Mouse (Mus musculus) spleen, postnatal 36 days (tissue): ENCODE measurements around the gene Gnai1.
"Not testable (repeated sequence)": the region's sequence is repeated elsewhere in the genome, so short reads cannot be mapped to it uniquely, and the experiment has no call there.

Experiments
- DNase-seq, 2 experiments: peaks; one replicate each; pipeline ENCODE4 v3.0.0; 2022; ENCODE audit warnings: low spot score in 2 of 2, mixed read lengths in 1 of 2

Gnai1 gene

DNA sequence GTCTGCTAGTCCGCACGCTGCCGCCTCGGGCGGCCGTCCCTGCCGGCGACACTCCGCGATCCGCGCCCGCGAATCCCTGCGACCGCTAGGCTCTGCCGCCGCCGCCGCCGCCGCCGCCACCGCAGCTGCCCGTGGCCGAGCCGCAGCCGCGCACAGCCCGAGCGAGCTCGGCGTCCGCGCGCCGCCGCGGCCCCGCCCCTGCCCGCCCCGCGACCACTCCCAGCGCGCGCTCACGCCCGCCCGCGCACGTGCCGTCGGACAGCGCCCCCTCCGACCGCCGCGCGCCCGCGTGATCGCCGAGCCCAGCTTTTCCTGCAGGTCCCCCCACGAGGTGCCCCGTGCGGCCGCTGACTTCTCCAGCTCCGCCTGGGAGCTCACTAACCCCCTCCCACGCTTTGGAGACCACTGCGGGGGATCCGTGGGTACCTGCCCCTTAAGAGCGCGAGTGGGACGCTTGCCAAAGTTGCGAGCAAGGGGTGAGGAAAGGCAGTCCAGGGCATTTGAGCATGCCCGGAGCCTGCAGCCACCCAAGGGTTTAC lies at the start of gene Gnai1:
TSS of gene Gnai1 (minus strand) at position 75 of the 539 bp plus-strand sequence.
- no peak for DNase-seq

DNA sequence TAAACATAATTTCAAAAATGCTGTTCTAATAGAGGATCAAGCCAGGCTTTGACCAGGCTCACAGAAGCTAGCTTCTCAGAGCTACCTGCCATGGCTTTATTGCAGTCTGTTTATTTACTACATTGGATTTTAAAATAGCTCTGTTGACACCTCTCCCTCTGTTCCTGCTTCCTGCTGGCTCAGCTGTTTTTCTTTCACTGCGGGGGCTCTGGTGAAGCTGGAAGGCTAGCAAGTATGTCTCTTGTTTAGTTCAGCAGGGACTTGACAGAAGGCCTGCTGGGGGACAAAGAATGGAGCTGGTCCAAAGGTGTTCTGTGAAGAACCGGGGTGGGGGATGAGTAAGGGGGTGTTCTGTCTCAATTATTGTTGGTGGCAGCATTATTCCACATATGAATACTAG lies 7.7 kb upstream of the Gnai1 start:
- DNase-seq = no peak

DNA sequence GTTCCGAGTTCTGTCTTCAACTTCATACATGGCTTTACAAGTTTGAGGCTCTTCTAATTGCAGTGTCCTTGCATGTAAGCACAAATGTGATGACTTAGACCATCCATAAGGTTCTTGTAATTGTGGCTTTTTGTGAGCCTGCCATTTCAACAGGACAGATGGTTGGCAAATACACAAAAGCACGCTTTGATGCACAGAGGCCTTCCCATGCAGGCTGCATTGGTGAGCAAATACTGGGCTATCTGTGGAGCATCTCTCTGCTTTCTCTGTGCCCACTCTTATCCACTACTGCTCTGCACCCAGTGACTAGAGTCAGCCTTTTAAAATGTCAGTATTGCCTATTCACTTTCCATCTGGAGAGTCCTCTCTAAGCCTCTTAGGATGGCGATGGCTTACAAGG lies 5.3 kb upstream of the Gnai1 start:
- DNase-seq = no peak

DNA sequence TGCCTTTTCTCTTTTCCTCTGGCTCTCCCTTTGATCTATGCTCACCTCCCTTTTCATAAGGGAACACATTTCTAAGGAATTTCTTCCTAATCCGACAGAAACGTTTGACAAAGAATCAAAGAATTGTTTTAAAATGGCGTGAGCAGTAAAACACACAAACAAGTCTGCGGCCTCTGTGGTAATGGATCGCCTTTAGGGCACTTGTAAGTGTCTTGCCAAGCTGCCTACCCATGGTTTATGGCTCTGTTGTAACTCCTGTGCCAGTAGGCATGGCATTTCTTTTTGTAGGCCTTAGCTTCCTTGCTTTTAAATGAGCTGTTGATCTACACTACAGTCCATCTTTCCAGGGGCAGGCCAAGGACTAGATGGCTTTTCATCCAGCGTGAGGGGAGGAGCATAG lies 801 bp upstream of the Gnai1 start:
- no peak for DNase-seq

DNA sequence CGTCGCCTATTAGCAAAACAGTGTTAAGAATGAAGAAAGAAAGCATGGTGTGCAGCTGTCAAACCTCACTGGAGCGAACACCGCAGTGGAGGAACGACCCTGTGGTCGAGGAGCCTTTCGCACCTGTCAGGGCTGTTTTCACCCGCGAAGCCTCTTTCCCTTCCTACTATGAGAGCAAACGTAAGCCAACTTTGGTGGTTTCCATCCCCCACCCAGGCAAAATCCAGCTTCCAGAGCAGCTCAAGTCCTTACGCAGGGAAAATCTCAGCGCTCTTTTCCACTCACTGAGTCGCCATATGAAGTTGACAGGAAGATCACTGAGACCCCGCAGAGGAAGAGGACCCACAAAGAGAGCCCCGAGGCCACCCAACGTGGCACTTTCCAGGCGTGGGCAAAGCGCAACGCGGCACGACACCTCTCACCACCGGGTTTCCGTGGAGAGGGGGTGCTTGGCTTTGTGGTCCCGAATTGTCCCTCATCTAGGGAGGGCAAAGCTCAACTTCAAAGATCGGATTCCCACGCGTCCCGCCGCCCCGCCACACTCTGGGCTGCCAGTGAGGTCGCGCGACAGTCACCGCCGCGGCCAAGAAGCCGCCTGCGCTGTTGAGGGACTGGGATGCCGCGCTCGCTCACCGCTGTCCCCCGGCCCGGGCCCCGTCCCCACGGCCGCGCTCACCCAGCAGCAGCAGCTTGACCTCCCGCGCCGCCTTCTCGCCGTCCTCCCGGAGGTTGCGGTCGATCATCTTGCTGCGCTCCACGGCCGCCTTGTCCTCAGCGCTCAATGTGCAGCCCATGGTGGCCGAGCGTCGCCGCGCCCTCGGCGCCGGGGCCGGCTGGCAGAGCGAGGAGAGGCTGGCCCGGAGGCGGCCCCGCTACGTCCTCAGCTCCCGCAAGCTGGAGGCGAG lies 527 bp downstream of the Gnai1 start:
- DNase-seq = no peak

DNA sequence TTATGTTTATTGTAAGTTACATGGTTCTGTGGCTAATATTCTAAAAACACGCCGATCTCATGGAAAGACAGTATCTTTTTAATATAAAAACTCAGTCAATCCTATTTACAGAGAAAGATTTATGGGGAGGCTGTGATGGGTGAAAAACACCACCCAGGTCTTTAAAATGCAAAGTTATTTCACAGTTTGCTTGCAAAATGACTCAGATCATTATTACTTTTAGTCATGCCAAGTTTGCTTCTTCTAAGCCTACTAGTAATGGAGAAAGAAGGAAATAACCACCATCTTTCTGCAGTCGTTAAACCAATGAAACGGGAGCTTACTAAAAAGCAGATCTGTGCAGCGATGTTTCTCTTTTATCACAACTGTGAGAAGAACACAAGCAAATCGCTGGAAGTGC lies 1.4 kb downstream of the Gnai1 start:
- DNase-seq = no peak

DNA sequence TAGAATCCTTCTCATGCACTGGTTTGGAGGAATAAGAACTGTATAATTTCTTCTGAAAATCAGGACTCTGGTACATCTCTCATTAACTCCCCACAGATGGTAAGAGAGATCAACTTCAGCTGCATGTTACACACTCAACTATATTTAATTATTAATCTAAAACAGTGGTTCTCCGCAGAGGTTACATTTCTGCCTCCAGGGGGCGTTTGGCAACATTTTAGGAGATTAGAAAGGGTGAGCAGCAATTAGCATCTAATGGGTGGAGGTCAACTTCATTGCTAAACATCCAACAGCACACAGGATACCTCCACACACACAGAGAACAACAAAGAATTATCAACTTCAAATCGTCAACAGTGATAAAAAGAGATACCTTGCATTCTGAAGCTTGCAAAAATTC lies 2.0 kb downstream of the Gnai1 start:
- DNase-seq = no peak

DNA sequence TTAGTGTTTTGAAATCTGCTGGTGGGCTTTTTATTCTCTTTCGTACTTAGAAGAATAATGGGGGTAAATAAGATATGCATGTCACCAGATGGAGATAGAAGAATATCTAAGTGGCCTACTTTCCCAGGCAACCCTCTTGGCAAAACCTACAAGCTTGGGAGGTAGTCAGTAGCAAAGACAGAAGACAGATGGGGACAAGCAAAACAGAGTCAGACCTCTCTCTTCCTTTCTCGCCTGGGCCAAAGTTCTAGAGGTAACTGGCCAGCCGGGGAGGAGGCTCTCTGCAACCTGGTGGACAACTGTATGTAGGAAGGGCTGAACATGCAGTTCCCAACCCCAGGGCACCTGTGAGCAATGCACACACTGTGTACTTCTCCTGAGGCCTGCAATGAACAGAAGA lies 12.9 kb downstream of the Gnai1 start:
- DNase-seq = no peak

DNA sequence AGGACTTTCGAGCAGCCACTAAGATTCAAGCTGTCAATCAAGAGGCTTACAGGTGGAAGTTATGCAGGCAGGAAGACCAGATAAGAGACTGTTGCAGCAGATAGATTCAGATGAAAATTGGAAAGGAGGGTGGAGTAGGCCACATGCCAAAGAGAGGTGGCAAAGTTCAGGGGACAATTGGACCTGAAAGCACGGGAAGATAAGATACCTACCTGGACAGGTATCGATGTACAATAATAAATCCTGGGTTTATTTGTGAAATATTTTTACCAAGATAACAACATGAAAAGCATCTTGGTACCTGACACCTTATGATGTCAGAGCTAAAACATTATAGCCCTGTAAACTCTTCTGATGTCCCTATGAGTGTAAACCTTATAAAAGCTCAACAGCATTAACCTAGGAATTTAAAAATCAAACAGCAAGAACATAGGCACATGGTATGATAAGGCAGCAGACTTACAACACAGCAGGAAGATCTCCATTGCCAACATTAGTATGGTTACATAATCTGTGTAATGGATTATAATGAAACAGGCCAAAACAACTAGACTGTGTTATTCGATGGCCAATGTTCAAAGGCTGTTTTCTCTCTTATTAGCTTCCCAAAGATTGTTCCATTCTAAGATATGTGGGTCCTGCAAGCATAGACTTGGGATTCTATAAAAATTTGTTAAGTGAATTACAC lies 16.6 kb downstream of the Gnai1 start:
- DNase-seq = no peak

DNA sequence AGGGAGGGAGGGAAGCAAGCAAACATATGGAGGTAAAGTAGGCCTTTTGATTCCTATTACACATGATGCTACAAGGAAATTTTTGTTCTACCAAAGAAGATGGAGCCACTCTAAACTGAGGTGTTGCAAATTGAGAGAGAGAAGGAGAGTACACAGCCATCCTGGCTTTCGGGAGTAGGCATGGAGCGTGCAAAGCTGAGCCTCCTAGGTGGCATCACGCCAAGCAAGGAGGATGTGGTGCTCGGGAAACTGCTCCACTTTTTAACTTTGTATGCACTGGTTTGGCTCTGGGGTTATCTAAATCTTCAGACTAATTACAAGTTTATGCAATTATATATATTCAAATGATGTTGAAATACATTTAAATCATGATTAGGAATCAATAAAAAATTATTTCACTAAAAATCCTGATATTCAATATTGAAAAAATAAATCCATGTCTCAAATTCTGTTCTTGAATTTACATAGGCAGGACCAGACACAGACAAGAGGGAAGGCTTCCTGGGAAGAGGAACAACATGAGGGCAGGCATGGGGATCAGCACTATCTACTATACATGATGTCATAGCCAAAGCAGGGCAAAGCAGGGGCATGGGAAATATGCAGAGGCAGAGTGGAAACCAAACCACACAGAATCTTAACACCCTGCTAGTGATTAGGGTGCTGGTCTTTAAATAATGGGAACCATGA lies 17.2 kb downstream of the Gnai1 start:
- no peak for DNase-seq

DNA sequence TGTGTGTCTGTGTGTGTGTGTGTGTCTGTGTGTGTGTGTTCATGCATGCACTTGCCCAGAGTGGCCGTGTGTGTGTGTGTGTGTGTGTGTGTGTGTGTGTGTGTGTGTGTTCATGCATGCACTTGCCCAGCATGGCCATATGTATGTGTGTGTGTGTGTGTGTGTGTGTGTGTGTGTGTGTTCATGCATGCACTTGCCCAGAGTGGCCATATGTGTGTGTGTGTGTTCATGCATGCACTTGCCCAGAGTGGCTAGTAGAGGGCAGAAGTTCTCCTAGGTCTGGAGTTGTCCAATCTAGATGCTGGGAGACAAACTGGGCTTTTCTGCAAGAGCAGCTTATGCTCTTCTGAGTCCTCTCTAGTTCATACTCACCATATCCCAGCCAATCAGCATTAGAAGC lies 18.3 kb downstream of the Gnai1 start:
- not testable (repeated sequence) for DNase-seq

DNA sequence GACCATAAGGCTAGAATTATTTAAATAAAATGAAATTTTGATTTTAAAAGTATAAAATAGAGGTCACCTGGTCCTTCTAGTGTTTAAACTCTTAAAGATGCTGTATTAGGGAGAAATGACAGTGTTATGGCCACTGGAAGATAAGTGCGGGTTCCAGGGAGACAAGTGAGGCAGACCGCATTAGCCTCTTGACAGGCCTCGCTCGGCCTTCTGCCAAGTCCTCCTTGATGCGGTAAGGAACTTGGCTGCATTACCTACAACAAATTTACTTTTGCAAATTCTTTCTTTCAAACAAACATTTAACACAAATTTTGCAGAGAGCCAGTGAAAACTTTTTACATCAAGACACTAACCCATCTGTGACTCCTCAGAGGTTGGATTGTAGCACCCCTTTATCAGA lies 27.9 kb downstream of the Gnai1 start:
- DNase-seq = no peak

DNA sequence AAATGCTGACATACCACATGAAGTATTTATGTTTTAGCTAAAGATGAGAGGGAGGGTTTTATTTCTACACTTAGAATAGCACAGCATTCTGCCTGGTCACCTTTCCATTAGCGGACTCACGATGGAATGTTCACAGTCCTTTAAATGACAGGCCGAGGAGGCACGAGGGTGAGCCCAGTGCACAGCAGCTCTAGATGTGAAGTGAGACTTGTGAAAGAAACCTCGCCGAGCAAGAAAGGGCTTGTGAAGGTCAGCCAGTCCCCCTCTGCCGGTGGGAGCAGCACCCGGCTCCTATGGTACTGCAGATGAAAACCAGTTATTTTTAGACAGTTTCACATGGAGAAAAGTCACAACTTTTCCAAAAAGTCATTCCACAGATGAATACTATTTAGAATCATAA lies 29.4 kb downstream of the Gnai1 start:
- DNase-seq = no peak

DNA sequence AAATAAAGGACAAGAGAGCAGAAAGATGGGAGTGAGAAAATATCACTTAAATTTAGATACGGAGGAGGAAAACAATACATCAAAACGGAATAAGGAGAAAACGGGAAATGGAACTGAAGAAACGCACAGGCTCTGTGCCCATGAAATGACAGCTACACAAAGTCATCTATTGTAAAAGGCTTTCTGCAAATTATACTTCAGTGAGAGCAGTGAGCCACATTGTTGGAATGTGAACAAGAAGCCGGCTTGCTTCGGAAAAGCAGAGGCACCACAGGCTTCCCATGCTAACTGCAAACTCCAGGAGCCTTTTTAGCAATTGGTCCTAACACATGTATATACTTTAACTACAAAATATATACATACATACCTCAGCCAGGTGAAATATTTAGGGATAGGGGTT lies 34.0 kb downstream of the Gnai1 start:
- no peak for DNase-seq

DNA sequence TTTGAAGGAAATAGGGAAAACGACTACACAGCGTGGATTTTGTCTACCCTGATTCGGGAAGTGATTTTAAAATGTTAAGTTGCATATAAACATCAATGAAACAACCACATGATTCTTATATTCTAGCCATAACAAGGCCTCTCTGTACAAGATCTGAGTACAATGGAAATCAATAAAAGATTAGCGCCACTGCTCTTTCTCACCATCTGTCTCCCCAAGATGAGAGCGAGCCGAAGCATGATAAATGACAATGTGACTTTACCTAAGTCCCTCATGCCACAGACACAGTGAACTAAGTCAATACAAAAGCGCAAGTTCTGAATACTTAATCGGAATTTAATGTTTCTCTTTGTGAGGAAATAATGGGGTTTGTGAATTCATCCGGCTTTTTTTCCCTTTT lies 36.6 kb downstream of the Gnai1 start:
- DNase-seq = no peak

DNA sequence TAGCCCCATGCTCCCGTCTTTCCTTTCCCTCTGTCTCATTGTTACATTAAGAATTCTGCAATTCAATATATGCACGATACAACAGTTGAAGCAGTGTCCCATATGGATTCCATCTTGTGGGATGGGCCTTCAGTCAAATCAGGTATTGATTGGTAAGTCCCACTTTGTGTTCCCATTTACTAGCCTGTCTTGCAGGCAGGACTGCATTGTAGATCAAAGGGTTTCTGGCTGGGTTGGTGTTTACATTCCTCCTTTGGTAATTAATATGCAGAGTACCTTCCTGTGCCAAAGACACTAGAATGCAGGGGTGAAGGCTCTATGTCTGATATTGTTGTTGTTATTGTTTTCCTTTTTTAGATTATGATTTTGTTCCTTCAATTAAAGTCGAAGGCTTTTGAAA lies 38.5 kb downstream of the Gnai1 start:
- DNase-seq = no peak

DNA sequence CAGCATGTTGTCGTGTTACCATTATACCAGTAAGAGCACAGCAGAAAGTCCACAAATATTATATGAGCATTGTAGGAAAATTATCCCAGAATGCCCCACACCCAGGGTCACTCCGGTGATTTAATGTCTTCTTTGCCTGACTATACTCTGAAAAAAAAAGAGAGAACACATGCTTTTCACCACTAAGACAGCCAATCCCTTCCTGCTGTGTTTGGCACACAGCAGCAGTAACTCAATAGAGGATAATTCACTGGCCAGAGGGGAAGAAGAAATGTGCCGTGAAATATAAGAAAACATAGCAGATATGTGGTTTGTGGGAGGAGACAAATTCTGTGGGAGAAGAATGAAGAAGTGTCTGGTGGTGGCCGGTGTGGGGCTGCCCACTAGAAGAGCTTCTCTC lies 41.3 kb downstream of the Gnai1 start:
- DNase-seq = no peak

DNA sequence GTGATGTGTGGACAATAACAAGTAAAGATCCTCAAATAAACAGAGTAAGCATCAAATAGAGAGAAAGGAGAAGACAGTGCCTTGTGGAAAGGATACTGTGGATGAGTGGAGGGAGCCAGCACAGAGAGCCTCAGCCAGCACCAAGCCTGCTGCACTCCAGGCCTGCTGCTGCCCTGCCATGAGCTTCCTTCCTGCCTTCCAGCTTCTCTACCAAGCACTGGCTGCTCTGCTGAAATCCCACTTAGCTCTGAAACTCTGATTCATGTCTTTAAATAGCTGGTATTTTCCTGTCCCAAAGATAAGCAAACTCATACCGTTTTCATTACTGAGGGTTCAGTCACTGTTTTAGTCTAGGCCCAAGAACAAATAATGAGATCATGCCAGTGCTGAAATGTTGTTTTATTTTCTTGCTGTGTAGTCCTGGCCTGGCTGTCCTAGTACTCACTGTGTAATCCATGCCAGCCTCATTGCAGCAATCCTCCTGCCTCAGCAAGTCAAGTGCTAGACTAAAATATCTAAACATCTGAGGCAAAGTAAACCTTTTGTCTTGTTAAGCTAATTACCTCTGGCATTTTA lies 52.8 kb downstream of the Gnai1 start:
- no peak for DNase-seq

DNA sequence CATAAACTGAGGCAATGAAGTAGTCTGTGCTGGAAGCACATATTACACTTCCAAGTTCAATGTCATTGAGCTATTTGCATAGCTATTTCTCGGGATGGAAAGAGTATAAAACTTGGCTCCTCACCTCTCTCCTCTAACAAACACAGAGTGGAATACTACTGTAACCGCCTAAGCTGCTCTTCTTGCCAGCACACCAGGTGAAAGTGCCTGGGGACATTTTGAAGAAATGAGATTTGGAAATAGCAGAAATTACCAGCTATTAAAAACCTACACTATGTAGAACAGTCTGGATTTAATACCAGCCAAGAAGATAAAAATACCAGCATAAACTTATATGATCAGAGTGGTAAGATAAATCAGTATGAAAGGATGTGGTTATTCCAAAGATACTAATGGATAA lies 63.6 kb downstream of the Gnai1 start:
- DNase-seq = no peak

DNA sequence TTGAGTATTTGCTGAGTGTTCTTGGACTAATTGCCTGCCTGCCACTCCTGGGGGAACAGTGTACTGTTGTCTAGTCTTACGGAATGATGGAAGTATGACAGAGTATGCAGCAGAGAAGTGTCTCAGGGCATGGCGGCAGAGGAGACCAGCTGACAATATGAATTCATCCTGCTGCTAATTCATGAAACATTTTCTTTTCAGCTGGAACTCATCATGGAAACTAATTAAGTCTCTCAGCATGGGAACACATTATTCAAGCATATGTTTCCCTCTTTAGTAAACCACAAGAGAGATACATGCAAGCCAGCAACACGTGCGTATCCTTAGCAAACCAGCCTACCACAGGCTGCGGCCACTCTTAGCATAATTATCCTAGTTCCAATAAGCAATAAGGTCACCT lies 67.4 kb downstream of the Gnai1 start:
- DNase-seq = no peak

DNA sequence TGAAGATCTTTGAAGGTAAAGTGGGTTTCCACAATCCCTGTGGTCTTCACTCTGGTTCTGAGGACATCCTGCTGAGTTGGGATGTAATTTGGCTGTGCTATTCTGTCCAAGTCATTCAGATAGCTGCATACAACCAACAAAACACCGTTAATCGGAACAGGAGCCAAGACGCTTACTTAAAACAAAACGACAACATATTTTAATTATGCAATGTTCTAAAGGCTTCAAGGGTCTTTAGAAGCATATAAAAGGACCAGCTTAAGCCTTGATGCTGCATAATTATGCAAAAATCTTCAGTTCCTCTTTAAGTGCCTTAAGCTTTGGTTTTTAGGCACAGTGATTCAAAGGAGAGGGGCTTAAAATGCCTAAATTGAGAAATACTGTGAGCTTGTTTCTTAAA lies 70.6 kb downstream of the Gnai1 start:
- DNase-seq = no peak

DNA sequence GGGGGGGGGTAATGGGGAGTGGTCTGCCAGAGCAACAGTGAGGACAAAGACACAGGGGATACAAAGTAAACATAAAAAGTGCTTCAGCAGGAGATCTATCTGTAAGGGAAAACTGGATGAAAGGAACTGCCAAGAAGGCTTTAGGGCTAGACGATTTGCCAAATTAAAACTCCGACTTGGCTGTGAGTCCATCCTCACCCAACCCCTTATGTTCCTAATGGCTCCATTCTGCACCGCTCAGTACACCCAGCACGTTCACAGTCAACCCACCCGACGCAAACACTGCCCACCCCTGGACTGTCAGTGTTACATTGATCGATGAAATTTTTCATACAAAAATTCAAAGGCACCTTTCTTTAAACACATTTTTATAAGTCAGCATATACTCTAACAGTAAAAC lies 71.5 kb downstream of the Gnai1 start:
- DNase-seq = no peak
